Mouse (Mus musculus) CH12.LX (cell line): ENCODE results near the gene Clasp2.
"Not testable (repeated sequence)": the region's sequence is repeated elsewhere in the genome, so short reads cannot be mapped to it uniquely, and the experiment has no call there.

Experiments
- CHD2 ChIP-seq: IDR thresholded peaks from 2 replicates; pipeline ENCODE4 v1.6.1; 2011; ENCODE audit warnings: low read length, improper control_type of control experiment
- CTCF ChIP-seq, 2 experiments: IDR thresholded peaks in 1 of 2; conservative IDR thresholded peaks in 1 of 2; 2 replicates each; pipeline ENCODE4 v1.5.1; 2011 to 2012; ENCODE audit warnings: low read depth in 2 of 2, low read length in 2 of 2, improper control_type of control experiment in 1 of 2, inconsistent platforms in 1 of 2, mild to moderate bottlenecking in 1 of 2, moderate library complexity in 1 of 2
- ZKSCAN1 ChIP-seq: IDR thresholded peaks from 2 replicates; pipeline ENCODE4 v1.6.1; 2012; ENCODE audit warnings: low read depth, inconsistent platforms, low read length, improper control_type of control experiment, borderline replicate concordance
- ZMIZ1 ChIP-seq: IDR thresholded peaks from 2 replicates; pipeline ENCODE4 v1.6.1; 2012; ENCODE audit warnings: low read depth, mild to moderate bottlenecking, inconsistent platforms, low read length, improper control_type of control experiment

DNA sequence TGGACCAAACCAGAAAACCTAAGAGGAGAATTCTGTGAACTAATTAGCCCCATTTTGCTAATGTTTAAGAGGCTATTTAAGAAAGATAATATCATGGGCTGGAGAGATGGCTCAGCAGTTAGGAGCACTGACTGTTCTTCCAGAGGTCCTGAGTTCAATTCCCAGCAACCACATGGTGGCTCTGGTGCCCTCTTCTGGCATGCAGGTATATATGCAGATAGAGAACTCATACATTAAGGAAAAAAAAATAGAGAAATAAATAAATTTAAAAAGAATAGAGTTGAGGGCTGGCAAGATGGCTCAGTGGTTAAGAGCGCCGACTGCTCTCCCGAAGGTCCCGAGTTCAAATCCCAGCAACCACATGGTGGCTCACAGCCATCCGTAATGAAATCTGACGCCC is 163.0 kb downstream of the Clasp2 start:
- not testable (repeated sequence) for TF ChIP-seq CHD2, ZMIZ1, ZKSCAN1
- peak in 1 of 2 experiments; percentile 26; a peak in 1 of 4 replicates for TF ChIP-seq CTCF (conservative IDR thresholded peaks at IDR 0.05 in 1 of 2, IDR thresholded peaks at IDR 0.05 in 1 of 2; ENCODE audit: low read depth in 2 of 2, low read length in 2 of 2)
